Mouse (Mus musculus) brain, embryonic 14.5 days (tissue): Measurements from ENCODE around the gene Lamc3. TPM values are rescaled to one million over a fixed set of nuclear protein-coding genes. Genes with fewer than 3 reads are reported as not detected.

Experiments
- DNase-seq: peaks from one replicate; pipeline ENCODE4 v3.0.0-alpha.2; 2011; ENCODE audit warnings: low read depth
- CTCF ChIP-seq: fragments of 200-500 bp; IDR thresholded peaks from 2 replicates; pipeline ENCODE4 v1.5.1; 2012; ENCODE audit warnings: inconsistent platforms, mild to moderate bottlenecking, moderate library complexity, borderline replicate concordance; ENCODE audit not compliant: insufficient read depth, insufficient read length; ENCODE audit errors: extremely low read depth
- POLR2A ChIP-seq: fragments of 200-500 bp; IDR thresholded peaks from 2 replicates; pipeline ENCODE4 v1.6.1; 2012; ENCODE audit warnings: mild to moderate bottlenecking, inconsistent platforms, borderline replicate concordance; ENCODE audit not compliant: poor library complexity, insufficient read depth, insufficient read length, severe bottlenecking; ENCODE audit errors: extremely low read depth
- polyA plus RNA-seq: library from polyadenylated mRNA; depleted of rRNA; stranded (reverse); fragments of >200 nt; gene quantifications from 2 replicates; pipeline ENCODE4 v1.2.3, GENCODE M21; 2012

Lamc3 gene
- polyA plus RNA-seq, 1 experiment = 12.0 TPM

- TF ChIP-seq CTCF (no peak), POLR2A (no peak)
- no peak for DNase-seq
Observed at GRCm38 (mm10) chr2:31880868-31881267, 6.2 kb upstream of the Lamc3 start.

GRCm38 (mm10) chr2:31883061-31883460 is 4.0 kb upstream of the Lamc3 start:
- TF ChIP-seq POLR2A = no peak
- no peak for TF ChIP-seq CTCF
- DNase-seq = peak; percentile 50

GRCm38 (mm10) chr2:31884806-31885205 is 2.3 kb upstream of the Lamc3 start:
- TF ChIP-seq CTCF = peak; percentile 61; the same call in 1 of the 2 replicates
- TF ChIP-seq POLR2A = no peak
- peak; percentile 78 for DNase-seq

GRCm38 (mm10) chr2:31888871-31889270 is 1.8 kb downstream of the Lamc3 start:
- TF ChIP-seq CTCF = no peak
- TF ChIP-seq POLR2A = no peak
- DNase-seq = no peak

GRCm38 (mm10) chr2:31891219-31891618 is 4.1 kb downstream of the Lamc3 start:
- no peak for DNase-seq
- no peak for TF ChIP-seq POLR2A
- TF ChIP-seq CTCF = no peak

- no peak for TF ChIP-seq CTCF
- no peak for TF ChIP-seq POLR2A
- no peak for DNase-seq
Observed at GRCm38 (mm10) chr2:31893110-31893669, 6.1 kb downstream of the Lamc3 start.

- peak; percentile 31 for DNase-seq
- TF ChIP-seq CTCF (no peak), POLR2A (no peak)
Observed at GRCm38 (mm10) chr2:31894221-31894870, 7.3 kb downstream of the Lamc3 start.

GRCm38 (mm10) chr2:31900932-31901331 is 13.8 kb downstream of the Lamc3 start:
- TF ChIP-seq POLR2A (no peak), CTCF (no peak)
- no peak for DNase-seq

- DNase-seq = no peak
- TF ChIP-seq POLR2A (no peak), CTCF (no peak)
Observed at GRCm38 (mm10) chr2:31901659-31902362, 14.7 kb downstream of the Lamc3 start.

GRCm38 (mm10) chr2:31904089-31904488 is 17.0 kb downstream of the Lamc3 start:
- DNase-seq = no peak
- TF ChIP-seq CTCF (no peak), POLR2A (no peak)

- TF ChIP-seq POLR2A (no peak), CTCF (peak; percentile 40)
- DNase-seq = no peak
Observed at GRCm38 (mm10) chr2:31904622-31905021, 17.5 kb downstream of the Lamc3 start.

GRCm38 (mm10) chr2:31905682-31906081 is 18.6 kb downstream of the Lamc3 start:
- TF ChIP-seq CTCF = no peak
- no peak for TF ChIP-seq POLR2A
- no peak for DNase-seq

- TF ChIP-seq CTCF (no peak), POLR2A (no peak)
Observed at GRCm38 (mm10) chr2:31906407-31906806, 19.3 kb downstream of the Lamc3 start.

More at GRCm38 (mm10) chr2:31906407-31906806, 19.3 kb downstream of the Lamc3 start:
- no peak for DNase-seq
